Mouse (Mus musculus) G1E (cell line): Measurements from ENCODE around the gene Golm1. TPM values are rescaled to one million over a fixed set of nuclear protein-coding genes. Genes with fewer than 3 reads are reported as not detected.
"Not testable (repeated sequence)": the region's sequence is repeated elsewhere in the genome, so short reads cannot be mapped to it uniquely, and the experiment has no call there.

Source experiments
- ATAC-seq: 2 replicates; pipeline ENCODE4 v1.8.0; 2016; ENCODE audit warnings: mild to moderate bottlenecking; ENCODE audit not compliant: insufficient number of reproducible peaks, poor library complexity, low FRiP score, severe bottlenecking; ENCODE audit errors: extremely low read depth
- DNase-seq: peaks from one replicate; pipeline ENCODE4 v3.0.0; 2012; ENCODE audit warnings: low spot score
- H3K27me3 ChIP-seq: 2 replicates; pipeline ENCODE4 v1.6.1; 2012; ENCODE audit warnings: mild to moderate bottlenecking, low read length, inconsistent platforms; ENCODE audit not compliant: insufficient read depth
- H3K36me3 ChIP-seq: replicated peaks from 2 replicates; pipeline ENCODE3; 2012; ENCODE audit warnings: mild to moderate bottlenecking, inconsistent platforms
- H3K4me1 ChIP-seq: 2 replicates; pipeline ENCODE4 v1.6.1; 2012; ENCODE audit warnings: low read depth, low read length, inconsistent platforms, mixed read lengths; ENCODE audit not compliant: insufficient read depth
- H3K4me3 ChIP-seq: 2 replicates; pipeline ENCODE4 v1.5.1; 2012; ENCODE audit warnings: low read depth, mild to moderate bottlenecking, inconsistent platforms, low read length, moderate library complexity, mixed read lengths
- H3K9me3 ChIP-seq: replicated peaks from 2 replicates; pipeline ENCODE4 v1.6.1; 2012; ENCODE audit warnings: inconsistent platforms
- CTCF ChIP-seq: IDR thresholded peaks from 2 replicates; pipeline ENCODE4 v1.5.1; 2012; ENCODE audit warnings: low read depth, low read length, inconsistent platforms, mixed read lengths
- GATA1 ChIP-seq: IDR thresholded peaks from 2 replicates; pipeline ENCODE4 v1.6.1; 2012; ENCODE audit warnings: borderline replicate concordance, low read length, inconsistent platforms, mixed read lengths
- GATA2 ChIP-seq: IDR thresholded peaks from 2 replicates; pipeline ENCODE4 v1.6.1; 2012; ENCODE audit warnings: low read depth, low read length, inconsistent platforms, borderline replicate concordance
- POLR2AphosphoS5 ChIP-seq: IDR thresholded peaks from 2 replicates; pipeline ENCODE4 v1.6.1; 2012; ENCODE audit warnings: low read depth, low read length, inconsistent platforms; ENCODE audit not compliant: insufficient replicate concordance
- TAL1 ChIP-seq: conservative IDR thresholded peaks from 2 replicates; pipeline ENCODE4 v1.6.1; 2012; ENCODE audit warnings: low read depth, low read length, inconsistent platforms, mixed read lengths
- polyA plus RNA-seq: library from polyadenylated mRNA; stranded (reverse); fragments of >175 nt; gene quantifications from 2 replicates; pipeline ENCODE4 v1.2.3, GENCODE M21; 2012
- total RNA-seq, 2 experiments: library from RNA; stranded (forward) in 1 of 2; stranded (reverse) in 1 of 2; fragments of 200-1000 nt in 1 of 2; fragments of >200 nt in 1 of 2; fragmentation: Nextera tagmentation in 1 of 2; gene quantifications; 2 replicates each; pipeline ENCODE4 v1.2.3; 2014 to 2017

Golm1 gene
- total and polyA plus RNA-seq, 3 experiments = 32.8 to 146 (median 139) TPM

DNA sequence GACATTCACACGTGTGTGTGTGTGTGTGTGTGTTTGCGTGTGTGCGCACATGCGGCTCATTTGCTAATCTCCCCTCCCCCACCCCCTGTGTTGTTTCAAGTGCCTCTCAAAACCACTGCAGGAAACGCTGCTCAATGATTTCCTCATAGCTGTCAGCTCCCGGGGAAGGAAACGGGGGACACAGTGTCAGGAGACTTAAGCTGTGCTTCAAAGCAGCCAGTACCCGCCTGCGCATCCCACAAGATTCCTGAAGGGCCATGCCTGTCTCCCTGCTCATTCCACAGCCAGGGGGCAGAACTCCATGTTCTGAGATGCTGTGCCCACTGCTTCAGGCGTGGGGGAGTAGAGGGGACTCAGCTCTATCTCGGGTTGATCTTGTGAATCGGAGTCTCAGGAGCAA lies 29.0 kb upstream of the Golm1 start:
- Histone ChIP-seq H3K27me3 (peaks cover 44% of the 10 kb centered on the region), H3K36me3 (no peaks in the 10 kb centered on the region), H3K4me3 (no peak overlapping the region), H3K4me1 (peaks cover 15% of the 10 kb centered on the region), H3K9me3 (no peaks in the 10 kb centered on the region)
- ATAC-seq (no peak), DNase-seq (no peak)
- TF ChIP-seq CTCF (no peak), GATA2 (no peak), GATA1 (no peak), TAL1 (no peak), POLR2AphosphoS5 (no peak)

DNA sequence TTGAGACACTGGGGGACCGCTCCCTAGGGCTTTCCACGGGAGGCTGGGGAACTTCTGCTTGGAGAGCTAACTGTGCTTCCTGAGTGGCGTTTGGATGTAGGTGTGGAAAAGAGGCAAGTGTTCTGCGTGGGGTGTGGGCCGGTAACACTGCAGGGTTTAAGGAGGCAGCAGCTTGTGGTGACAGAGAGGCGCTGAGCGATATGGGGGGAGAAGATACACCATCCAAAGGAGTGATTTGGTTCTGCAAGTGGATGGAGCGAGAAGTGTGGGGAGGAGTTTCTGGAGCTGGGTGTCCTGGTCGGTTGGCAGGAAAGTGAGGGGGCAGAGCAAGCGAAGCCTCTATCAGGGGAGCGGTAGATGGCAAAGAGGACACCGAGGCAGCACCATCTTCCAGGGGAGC lies 27.9 kb upstream of the Golm1 start:
- no peak for DNase-seq
- H3K4me3 ChIP-seq = no peak overlapping the region
- ATAC-seq = no peak
- peaks cover 50% of the 10 kb centered on the region for H3K27me3 ChIP-seq
- no peaks in the 10 kb centered on the region for H3K36me3 ChIP-seq
- H3K9me3 ChIP-seq = no peaks in the 10 kb centered on the region
- H3K4me1 ChIP-seq = peaks cover 15% of the 10 kb centered on the region
- TF ChIP-seq POLR2AphosphoS5 (no peak), GATA1 (no peak), GATA2 (no peak), CTCF (no peak), TAL1 (no peak)

DNA sequence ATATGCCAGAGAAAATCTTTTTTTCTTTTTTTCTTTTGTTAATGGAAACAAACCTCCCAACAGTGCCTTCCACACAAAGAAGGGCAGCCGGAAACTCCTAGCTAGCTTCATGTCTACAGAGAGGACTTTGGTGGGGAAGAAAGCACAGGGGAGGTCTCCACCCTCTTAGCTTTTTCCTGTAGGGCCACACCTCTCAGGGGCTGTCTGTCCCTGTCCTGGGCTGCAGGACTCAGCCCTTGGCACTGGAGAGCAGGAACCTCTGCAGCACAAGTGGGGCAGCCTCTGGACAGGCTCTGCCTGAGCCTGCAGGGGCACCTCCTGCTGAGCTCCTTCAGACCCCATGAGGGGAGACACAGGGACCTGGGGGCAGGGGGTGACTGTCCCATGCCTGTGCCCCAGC lies 24.5 kb upstream of the Golm1 start:
- H3K27me3 ChIP-seq = peaks cover 61% of the 10 kb centered on the region
- not testable (repeated sequence) for H3K4me3 ChIP-seq, DNase-seq, ATAC-seq, H3K9me3 ChIP-seq, H3K36me3 ChIP-seq
- peaks cover 15% of the 10 kb centered on the region for H3K4me1 ChIP-seq

DNA sequence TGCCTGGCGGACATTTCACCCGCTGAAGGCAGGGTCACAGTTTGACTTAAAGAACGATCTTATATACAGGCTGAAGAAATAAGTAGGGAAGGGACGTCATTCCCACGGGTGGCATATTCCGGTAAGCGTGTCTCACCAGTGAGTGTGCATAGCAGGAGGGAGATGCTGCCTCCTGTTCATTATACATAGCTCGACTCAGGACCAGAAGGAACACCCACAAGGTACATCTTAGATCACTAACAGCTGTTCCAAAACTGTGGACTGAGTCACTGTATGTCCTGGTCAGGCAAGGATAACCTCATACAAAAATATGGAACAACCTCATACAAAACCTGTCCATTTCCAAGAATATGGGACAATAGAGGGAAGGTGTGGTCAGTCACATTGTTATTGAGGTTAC lies 23.5 kb upstream of the Golm1 start:
- H3K9me3 ChIP-seq = no peaks in the 10 kb centered on the region
- peaks cover 51% of the 10 kb centered on the region for H3K27me3 ChIP-seq
- ATAC-seq (no peak), DNase-seq (no peak)
- no peaks in the 10 kb centered on the region for H3K36me3 ChIP-seq
- no peak for TF ChIP-seq CTCF
- no peak for TF ChIP-seq GATA2
- no peak for TF ChIP-seq GATA1
- TF ChIP-seq TAL1 = no peak
- TF ChIP-seq POLR2AphosphoS5 = no peak
- H3K4me3 ChIP-seq = no peak overlapping the region
- H3K4me1 ChIP-seq = peaks cover 6% of the 10 kb centered on the region; the same call in 1 of the 2 replicates

DNA sequence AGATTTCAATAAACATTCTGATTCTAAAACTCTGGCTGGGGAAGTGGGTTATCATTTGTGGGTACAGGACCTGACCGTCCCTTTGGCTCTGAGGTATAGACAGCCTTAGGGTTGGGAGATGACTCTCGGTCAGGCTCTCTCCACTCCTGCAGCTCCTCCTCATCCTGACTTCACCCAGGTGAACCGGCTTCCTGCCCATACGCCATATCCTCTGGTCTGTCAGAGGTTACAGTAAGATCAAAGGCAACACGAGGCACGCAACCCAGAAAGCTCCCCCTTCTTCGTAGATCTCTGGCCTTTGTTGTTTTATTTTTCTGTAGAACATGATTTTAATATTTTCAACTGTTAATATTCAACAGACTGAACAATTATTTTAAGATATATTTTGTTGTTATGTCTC lies 20.2 kb upstream of the Golm1 start:
- H3K4me3 ChIP-seq = no peak overlapping the region
- peaks cover 5% of the 10 kb centered on the region for H3K9me3 ChIP-seq
- peaks cover 7% of the 10 kb centered on the region; the same call in 1 of the 2 replicates for H3K4me1 ChIP-seq
- no peak for TF ChIP-seq GATA2
- TF ChIP-seq TAL1 = no peak
- TF ChIP-seq CTCF = no peak
- no peak for TF ChIP-seq POLR2AphosphoS5
- TF ChIP-seq GATA1 = no peak
- no peak for DNase-seq
- H3K36me3 ChIP-seq = no peaks in the 10 kb centered on the region
- peaks cover 32% of the 10 kb centered on the region for H3K27me3 ChIP-seq
- ATAC-seq = no peak

DNA sequence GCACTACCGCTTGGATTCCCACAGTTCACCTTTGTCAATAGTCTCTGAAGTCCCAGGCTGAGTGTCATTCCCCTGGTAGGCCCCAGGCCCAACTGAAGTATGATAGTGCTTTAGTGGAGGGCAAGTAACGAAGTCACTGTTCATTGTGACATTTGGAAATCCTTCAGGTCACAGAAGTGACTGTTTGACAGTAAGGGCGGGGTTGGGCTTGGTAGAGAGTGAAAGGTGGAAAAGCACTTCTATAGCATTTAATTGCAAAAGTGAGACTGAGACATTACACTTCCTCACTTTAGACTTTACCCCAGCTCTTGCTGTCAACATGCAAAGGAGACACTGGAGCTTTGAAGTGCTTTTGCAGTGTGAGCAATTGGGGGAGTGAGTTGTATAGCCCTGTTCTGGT lies 18.4 kb upstream of the Golm1 start, which contains the start of gene 4921517D22Rik:
TSS of gene 4921517D22Rik (minus strand) at position 101 of the 400 bp plus-strand sequence.
- no peak within 1 kb of the TSS for H3K4me3 ChIP-seq
- peaks cover 7% of the 10 kb centered on the region; the same call in 1 of the 2 replicates for H3K4me1 ChIP-seq
- H3K9me3 ChIP-seq = peaks cover 5% of the 10 kb centered on the region
- no peaks in the 10 kb centered on the region for H3K36me3 ChIP-seq
- ATAC-seq (no peak), DNase-seq (no peak)
- peaks cover 31% of the 10 kb centered on the region for H3K27me3 ChIP-seq
- no peak for TF ChIP-seq CTCF
- no peak for TF ChIP-seq GATA1
- TF ChIP-seq POLR2AphosphoS5 = no peak
- no peak for TF ChIP-seq TAL1
- TF ChIP-seq GATA2 = no peak

DNA sequence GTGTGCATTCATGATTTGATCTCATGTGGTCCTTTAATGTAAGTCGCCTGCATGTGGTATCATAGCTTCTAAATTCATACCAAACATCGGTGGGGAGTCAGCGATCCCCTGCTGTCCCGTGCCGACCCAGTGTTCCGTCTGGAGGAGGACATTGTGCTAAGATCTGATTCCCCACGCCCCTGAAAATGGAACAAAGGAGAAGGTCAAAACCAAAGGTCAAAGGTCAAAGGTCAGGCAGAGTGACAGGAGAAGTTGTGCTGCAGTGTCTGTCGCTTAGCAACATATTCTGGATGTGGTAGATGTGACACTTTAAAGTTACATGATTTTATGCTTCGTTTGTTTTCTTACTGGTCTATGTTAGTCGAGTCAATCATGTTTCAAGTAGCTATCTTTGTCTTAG lies 15.9 kb upstream of the Golm1 start:
- H3K27me3 ChIP-seq = peaks cover 16% of the 10 kb centered on the region
- H3K4me3 ChIP-seq = no peak overlapping the region
- no peak for TF ChIP-seq GATA1
- no peak for TF ChIP-seq CTCF
- TF ChIP-seq GATA2 = no peak
- no peak for TF ChIP-seq POLR2AphosphoS5
- no peak for TF ChIP-seq TAL1
- DNase-seq = no peak
- peaks cover 5% of the 10 kb centered on the region for H3K9me3 ChIP-seq
- H3K4me1 ChIP-seq = 0 out of 2 replicates have a peak, but pooled peaks cover 7% of the 10 kb centered on the region
- no peaks in the 10 kb centered on the region for H3K36me3 ChIP-seq
- no peak for ATAC-seq
